Mouse (Mus musculus): Measurements from ENCODE around the gene Olfr874. TPM values are rescaled to one million over a fixed set of nuclear protein-coding genes. Genes with fewer than 3 reads are reported as not detected.
A peak's percentile ranks its signal among the peaks of the same experiment; 100 is the strongest.
"Not testable (repeated sequence)": the region's sequence is repeated elsewhere in the genome, so short reads cannot be mapped to it uniquely, and the experiment has no call there.

Gene Olfr874
- polyA plus RNA-seq, 1 experiment from 2014 or later: not detected

DNA sequence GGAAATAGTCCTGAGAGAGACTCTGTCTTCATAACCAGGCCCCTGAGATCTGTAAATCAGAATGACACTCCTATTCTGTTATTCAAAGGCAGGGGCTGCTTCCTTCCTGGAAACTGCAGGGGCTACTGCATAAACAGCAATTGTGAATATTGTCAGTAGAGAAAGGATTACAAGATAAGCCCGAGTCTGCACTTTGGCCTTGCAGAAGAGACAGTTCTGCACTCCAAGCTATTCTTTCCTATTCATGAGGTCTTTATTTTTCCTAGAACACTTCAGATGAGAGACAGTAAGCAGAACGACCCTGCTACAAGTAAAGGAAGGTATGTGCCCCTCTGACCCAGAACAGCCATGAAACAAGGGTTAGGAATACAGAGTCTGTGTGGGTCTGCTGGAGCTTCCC is 26.9 kb downstream of the Olfr874 start, which contains the start of gene Olfr875:
Olfr875 (plus strand) TSS at position 99 of the 400 bp plus-strand sequence.
- H3K9ac ChIP-seq (ENCODE audit: low read depth, low read length): no peak within 1 kb of the TSS
- no peak for ATAC-seq (ENCODE audit: low read depth)
- no peaks in the 10 kb centered on the region for H3K27me3 ChIP-seq (ENCODE audit: control insufficient read depth, insufficient read depth, low read depth, low read length)
- H3K4me1 ChIP-seq (ENCODE audit: control insufficient read depth, low read depth, low read length): no peaks in the 10 kb centered on the region
- H3K4me2 ChIP-seq (ENCODE audit: low read depth, low read length): no peak within 1 kb of the TSS
- WGBS (ENCODE audit: insufficient replicate concordance): 15% methylated on average over 2 of the region's 2 CpGs
- no peaks in the 10 kb centered on the region for H3K36me3 ChIP-seq (ENCODE audit: control insufficient read depth, insufficient read depth)
- no peak within 1 kb of the TSS for H3K4me3 ChIP-seq (ENCODE audit: low read depth, low read length)
- no peaks in the 10 kb centered on the region for H3K9me3 ChIP-seq (replicated peaks; ENCODE audit: control insufficient read depth, low read length)
- H3K27ac ChIP-seq (ENCODE audit: low read length): no peak within 1 kb of the TSS

DNA sequence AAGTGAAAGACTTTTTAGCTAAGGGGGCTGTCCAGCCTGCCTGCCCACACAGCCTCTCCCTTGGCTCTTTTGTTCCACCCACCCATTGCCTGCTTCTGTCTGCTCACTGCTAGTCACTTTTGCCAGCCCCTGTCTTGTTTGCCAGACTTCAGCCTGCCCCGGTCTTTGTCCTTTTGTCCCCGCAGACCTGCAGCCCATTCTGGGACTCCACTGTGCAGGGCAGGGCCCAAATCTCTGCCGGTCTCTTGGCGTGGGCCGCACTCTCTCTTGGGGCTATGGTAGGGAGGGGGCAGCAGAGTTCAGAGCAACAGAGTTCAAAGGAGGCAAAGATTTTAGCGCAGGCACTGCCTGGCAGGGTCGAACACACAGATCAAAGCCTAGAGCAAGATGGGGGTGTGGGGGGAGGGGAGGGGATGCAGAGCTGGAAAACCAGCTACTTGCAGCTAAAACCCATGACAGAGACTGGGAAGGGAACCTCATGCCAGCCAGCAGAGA is 37.9 kb downstream of the Olfr874 start:
- H3K27ac ChIP-seq (ENCODE audit: low read length): no peak overlapping the region

DNA sequence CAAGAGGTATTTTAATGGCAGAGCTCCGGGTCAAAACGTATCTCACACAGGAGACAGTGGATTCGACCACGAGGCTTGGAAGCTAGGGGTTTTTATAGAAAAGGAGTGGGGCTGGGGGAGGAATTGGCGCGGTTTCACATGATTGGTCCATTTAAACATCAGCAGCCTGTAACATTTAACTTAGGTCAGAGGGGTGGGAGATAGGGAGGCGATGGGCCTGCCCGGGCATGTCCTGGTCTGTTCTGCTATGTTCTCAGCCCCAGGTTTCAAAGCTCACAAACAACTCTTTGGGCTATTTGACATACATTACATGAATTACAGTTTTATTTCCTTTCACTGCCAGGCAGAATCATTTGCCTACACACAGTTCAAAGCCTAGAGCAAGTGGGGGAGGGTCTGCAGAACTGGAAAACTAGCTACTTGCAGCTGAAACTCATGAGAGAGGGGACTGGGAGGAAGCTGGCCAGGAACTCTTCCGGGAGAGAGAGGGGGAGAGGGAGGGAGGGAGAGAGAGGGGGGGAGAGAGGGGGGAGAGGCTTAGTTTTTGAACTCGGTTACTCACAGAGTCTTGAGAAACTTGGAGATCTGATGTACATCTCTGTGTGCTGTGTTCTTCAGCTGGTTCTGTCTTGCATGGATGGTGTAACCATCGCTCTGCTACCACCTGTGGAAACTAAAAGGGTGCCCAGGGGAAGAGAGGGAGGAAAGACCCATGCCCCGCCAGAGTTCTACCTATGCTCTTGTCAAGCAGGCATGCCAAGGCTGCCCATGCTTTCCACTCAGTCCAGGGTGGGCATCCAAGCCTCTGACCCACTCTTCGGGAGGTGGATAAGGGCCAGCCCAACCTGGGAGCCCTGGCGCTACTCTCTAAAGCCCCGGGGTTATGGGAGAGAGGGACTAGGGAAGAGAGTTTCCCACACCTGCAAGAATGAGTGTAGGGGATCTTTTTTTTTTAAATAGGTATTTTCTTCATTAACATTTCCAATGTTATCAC is 38.8 kb downstream of the Olfr874 start:
- ATAC-seq (ENCODE audit: low read depth): not testable (repeated sequence)

More for the DNA sequence above, 37.9 kb downstream of the Olfr874 start:
- no peaks in the 10 kb centered on the region for H3K27me3 ChIP-seq (ENCODE audit: control insufficient read depth, insufficient read depth, low read depth, low read length)
- 11% methylated on average over 7 of the region's 7 CpGs for WGBS (ENCODE audit: insufficient replicate concordance)
- H3K36me3 ChIP-seq (ENCODE audit: control insufficient read depth, insufficient read depth): no peaks in the 10 kb centered on the region
- no peaks in the 10 kb centered on the region for H3K4me1 ChIP-seq (ENCODE audit: control insufficient read depth, low read depth, low read length)
- ATAC-seq (ENCODE audit: low read depth): peak; percentile 84
- no peaks in the 10 kb centered on the region for H3K9me3 ChIP-seq (replicated peaks; ENCODE audit: control insufficient read depth, low read length)
- H3K9ac ChIP-seq (ENCODE audit: low read depth, low read length): no peak overlapping the region
- peak overlapping the region; percentile 32 for H3K4me2 ChIP-seq (ENCODE audit: low read depth, low read length)
- H3K4me3 ChIP-seq (ENCODE audit: low read depth, low read length): no peak overlapping the region

DNA sequence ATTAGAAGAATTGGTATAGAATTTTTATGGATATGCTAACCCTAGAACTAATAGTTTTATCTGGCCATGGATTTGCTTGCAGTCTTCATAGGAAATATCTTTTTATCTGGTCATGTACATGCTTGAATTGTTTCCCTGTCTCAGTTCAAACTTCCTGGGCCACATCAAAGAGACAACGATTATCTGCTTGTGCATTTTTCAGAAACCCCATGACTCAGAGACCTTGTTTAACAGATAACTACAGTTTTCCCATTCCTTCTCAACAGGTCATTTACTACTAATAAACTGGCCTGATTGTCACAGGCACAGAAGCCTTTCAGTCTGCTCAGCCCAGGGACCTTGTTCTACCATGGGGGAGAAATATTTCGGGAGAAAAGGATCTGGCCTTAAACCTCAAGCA is 41.5 kb downstream of the Olfr874 start:
- H3K9ac ChIP-seq (ENCODE audit: low read depth, low read length): no peak overlapping the region
- 44% methylated on average over 2 of the region's 2 CpGs for WGBS (ENCODE audit: insufficient replicate concordance)
- no peak overlapping the region for H3K4me3 ChIP-seq (ENCODE audit: low read depth, low read length)
- no peak for ATAC-seq (ENCODE audit: low read depth)
- H3K9me3 ChIP-seq (replicated peaks; ENCODE audit: control insufficient read depth, low read length): no peaks in the 10 kb centered on the region
- H3K27me3 ChIP-seq (ENCODE audit: control insufficient read depth, insufficient read depth, low read depth, low read length): no peaks in the 10 kb centered on the region
- H3K27ac ChIP-seq (ENCODE audit: low read length): no peak overlapping the region
- no peaks in the 10 kb centered on the region for H3K4me1 ChIP-seq (ENCODE audit: control insufficient read depth, low read depth, low read length)
- H3K36me3 ChIP-seq (ENCODE audit: control insufficient read depth, insufficient read depth): no peaks in the 10 kb centered on the region
- H3K4me2 ChIP-seq (ENCODE audit: low read depth, low read length): no peak overlapping the region

More for the DNA sequence above, 38.8 kb downstream of the Olfr874 start:
- WGBS (ENCODE audit: insufficient replicate concordance): 45% methylated on average over 11 of the region's 15 CpGs
- H3K27ac ChIP-seq (ENCODE audit: low read length); H3K4me1 ChIP-seq (ENCODE audit: control insufficient read depth, low read depth, low read length); H3K9me3 ChIP-seq (replicated peaks; ENCODE audit: control insufficient read depth, low read length); H3K4me2 ChIP-seq (ENCODE audit: low read depth, low read length); H3K4me3 ChIP-seq (ENCODE audit: low read depth, low read length); H3K36me3 ChIP-seq (ENCODE audit: control insufficient read depth, insufficient read depth); H3K9ac ChIP-seq (ENCODE audit: low read depth, low read length); H3K27me3 ChIP-seq (ENCODE audit: control insufficient read depth, insufficient read depth, low read depth, low read length): not testable (repeated sequence)

Other genes starting within 250 kb of the Olfr874 start
- 15.7 and 16.0 TPM in 2 replicates for gene Esam, start 217.0 kb upstream of the Olfr874 start, polyA plus RNA-seq (2015; fragmentation: Nextera tagmentation; extraction: Ambion mirVana)
- gene Vsig2, start 205.9 kb upstream of the Olfr874 start, polyA plus RNA-seq (2015; fragmentation: Nextera tagmentation; extraction: Ambion mirVana): 0.16 and 0.34 TPM in 2 replicates
- 4.9 and 6.3 TPM in 2 replicates for gene Nrgn, start 192.2 kb upstream of the Olfr874 start, polyA plus RNA-seq (2015; fragmentation: Nextera tagmentation; extraction: Ambion mirVana)
- 5.4 and 5.5 TPM in 2 replicates for gene Siae, start 189.4 kb upstream of the Olfr874 start, polyA plus RNA-seq (2015; fragmentation: Nextera tagmentation; extraction: Ambion mirVana)
- 1.9 and 2.1 TPM in 2 replicates for gene Spa17, start 131.4 kb upstream of the Olfr874 start, polyA plus RNA-seq (2015; fragmentation: Nextera tagmentation; extraction: Ambion mirVana)
- gene Tbrg1, start 87.8 kb upstream of the Olfr874 start, polyA plus RNA-seq (2015; fragmentation: Nextera tagmentation; extraction: Ambion mirVana): 45.6 and 46.7 TPM in 2 replicates
- gene Panx3, start 75.9 kb upstream of the Olfr874 start, polyA plus RNA-seq (2015; fragmentation: Nextera tagmentation; extraction: Ambion mirVana): not detected in 2 replicates
- not detected in 2 replicates for gene Olfr160, start 28.9 kb upstream of the Olfr874 start, polyA plus RNA-seq (2015; fragmentation: Nextera tagmentation; extraction: Ambion mirVana)
- gene Olfr875, start 26.8 kb downstream of the Olfr874 start, polyA plus RNA-seq (2015; fragmentation: Nextera tagmentation; extraction: Ambion mirVana): not detected in 2 replicates
- not detected in 2 replicates for gene Olfr876, start 57.9 kb downstream of the Olfr874 start, polyA plus RNA-seq (2015; fragmentation: Nextera tagmentation; extraction: Ambion mirVana)
- gene Olfr877, start 109.2 kb downstream of the Olfr874 start, polyA plus RNA-seq (2015; fragmentation: Nextera tagmentation; extraction: Ambion mirVana): not detected in 2 replicates
- gene Olfr145, start 151.6 kb downstream of the Olfr874 start, polyA plus RNA-seq (2015; fragmentation: Nextera tagmentation; extraction: Ambion mirVana): not detected in 2 replicates
- not detected in 2 replicates for gene Olfr878, start 172.7 kb downstream of the Olfr874 start, polyA plus RNA-seq (2015; fragmentation: Nextera tagmentation; extraction: Ambion mirVana)
- not detected in 2 replicates for gene Olfr881, start 246.7 kb downstream of the Olfr874 start, polyA plus RNA-seq (2015; fragmentation: Nextera tagmentation; extraction: Ambion mirVana)